Mouse (Mus musculus) gastrocnemius, adult 18-20 months (tissue): ENCODE data around the gene Slc6a6. TPM values are rescaled to one million over a fixed set of nuclear protein-coding genes. Genes with fewer than 3 reads are reported as not detected.
A peak's percentile ranks its signal among the peaks of the same experiment; 100 is the strongest.

Source experiments
- DNase-seq: peaks from one replicate; pipeline ENCODE4 v3.0.0; 2021; ENCODE audit warnings: low spot score
- total RNA-seq, 2 experiments: library from RNA; stranded (reverse); gene quantifications; 2 replicates each; pipeline ENCODE4 v1.2.3; 2021

Slc6a6 gene
- total RNA-seq, 2 experiments from 2014 or later = 51.2 to 80.6 TPM

DNA sequence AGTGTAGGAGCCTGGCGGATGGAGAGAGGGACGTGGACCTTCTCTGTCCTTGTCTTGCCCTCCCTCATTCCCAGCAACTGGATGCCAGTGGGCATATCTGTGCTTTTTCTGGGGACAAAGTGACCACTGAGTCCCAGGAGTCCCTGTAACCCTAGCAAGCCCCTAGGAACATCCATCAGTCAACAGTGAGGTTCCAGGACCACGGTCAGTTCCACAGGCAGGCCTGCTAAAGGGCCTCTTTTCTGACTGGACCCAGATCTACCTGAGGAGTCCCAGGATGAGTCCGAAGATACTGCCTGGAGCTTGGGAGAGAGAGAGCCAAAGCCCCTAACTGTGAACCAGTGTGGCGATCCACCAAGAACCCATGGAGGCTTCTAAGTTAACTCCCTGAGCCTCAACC lies 90.1 kb downstream of the Slc6a6 start:
- DNase-seq = no peak

DNA sequence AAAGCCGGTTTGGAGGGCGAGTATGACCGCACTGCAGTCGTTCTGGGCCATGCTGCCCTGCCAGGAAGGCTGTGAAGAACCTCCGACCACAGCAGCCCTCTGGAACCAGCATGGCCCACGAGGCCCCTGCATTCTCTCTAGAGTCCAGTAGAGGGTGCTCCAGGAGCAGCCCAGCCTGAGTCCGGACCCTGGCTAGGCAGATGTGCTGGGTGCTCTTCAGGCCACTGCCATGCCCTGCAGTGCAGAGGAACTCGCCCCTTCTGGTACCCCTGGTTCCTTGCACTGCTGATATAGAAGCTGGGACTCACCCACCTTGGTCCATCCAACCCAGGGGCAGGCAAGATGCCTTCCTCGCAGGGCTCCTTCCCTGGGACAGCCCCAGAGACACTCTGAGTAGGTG lies 92.7 kb downstream of the Slc6a6 start:
- peak; percentile 63 for DNase-seq

DNA sequence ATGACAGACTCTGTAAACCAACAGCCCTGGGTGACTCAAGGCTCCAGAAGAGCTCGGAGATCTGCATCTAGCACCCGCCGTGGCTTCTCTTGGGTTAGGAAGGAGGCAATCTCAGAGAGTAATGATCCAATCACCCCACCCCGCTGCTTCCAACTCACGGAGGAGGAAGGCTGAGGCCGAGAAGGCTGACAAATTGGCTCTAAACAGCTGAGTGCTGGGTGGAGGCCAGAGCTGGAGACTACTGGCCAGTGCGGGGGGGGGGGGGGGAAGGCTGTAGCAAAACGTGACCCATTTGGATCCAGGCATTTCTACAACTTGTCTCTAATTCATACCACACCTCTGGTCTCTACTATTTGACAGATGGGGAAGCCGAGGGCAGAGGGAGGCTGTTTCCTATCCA lies 95.4 kb downstream of the Slc6a6 start:
- no peak for DNase-seq

DNA sequence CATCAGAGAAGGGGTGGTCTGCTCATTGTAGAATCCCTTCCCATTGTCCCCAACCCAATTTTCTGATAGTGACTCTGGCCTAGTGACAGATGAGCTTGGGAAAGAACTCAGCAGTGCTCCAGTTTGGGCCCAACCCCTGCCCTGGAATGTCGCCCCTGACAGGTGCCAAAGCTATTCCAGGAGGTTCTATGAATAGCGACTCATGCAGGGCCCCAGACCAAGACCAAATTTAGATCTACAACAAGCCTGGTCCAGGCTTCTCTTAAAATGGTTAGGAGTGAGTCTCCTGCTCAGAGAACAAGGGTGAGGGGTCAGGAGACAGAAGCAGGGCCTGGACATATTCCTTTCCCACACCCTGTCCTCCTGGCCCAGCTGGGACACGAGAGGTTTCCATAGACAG lies 101.2 kb downstream of the Slc6a6 start:
- DNase-seq = peak; percentile 83

DNA sequence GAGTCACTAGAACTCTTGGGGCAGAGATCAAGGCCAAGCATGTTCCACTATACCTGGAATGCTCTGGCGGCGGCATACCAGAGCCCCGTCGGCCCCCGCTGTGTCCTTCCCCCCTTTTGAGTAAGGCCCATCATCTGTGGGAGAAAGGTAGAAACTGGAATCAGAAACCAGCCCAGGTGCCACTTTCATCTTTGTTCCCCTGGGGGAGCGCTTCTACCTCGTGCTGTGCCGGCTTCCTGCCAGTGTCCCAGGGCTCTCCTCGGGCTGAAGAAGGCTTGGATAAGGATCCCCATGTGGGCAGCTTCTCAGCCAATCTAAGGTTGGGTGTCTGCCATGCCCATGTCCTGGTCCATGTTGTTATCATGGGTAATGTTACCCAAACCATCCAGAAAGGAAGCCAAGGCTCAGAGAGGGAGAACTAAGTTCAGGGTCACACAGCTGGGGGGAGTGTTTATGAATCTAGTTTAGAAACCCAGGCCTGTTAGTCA lies 104.5 kb downstream of the Slc6a6 start:
- no peak for DNase-seq

- no peak for DNase-seq
Measured at GRCm38 (mm10) chr6:91795640-91796039, 111.8 kb downstream of the Slc6a6 start.

DNA sequence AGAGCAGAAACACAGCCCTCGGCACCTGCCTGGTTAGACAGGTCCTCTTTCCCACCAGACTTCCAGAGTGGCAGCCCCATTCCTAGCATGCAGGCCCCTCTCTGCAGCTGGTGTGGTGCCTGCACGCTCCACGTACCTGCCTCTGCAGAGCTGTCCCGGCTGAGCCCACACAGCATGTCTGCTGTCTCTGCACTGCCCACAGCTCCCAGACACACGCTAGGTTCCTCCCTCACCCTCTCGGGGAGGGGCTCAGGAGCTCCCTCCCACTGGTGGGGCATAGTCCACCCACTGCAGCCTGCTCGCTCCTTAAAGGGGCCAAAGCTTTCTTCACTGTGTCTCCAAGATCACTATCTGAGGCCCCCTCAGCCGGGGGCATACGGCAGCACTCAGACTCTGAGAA lies 112.2 kb downstream of the Slc6a6 start:
- no peak for DNase-seq

GRCm38 (mm10) chr6:91796736-91797135 lies 112.9 kb downstream of the Slc6a6 start:
- DNase-seq = no peak

DNA sequence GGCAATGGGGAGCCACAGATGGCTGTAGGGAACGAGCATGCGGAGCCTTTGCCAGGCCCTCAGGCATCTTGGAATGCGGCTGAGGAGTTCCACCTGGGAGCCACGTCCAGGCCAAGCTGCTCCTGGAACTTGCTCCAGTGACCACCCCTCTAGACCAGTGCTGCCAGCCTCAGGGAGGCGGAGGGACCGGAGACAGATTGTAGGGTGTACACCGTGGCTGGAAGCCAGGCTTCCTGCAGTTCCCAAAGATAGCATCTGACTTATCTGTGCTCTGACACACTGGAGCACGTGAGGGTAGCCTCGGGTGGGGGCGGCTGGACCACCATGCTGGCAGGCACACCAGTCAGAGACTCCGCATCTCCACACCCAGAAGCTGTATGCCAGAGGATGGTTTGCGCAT lies 114.6 kb downstream of the Slc6a6 start:
- DNase-seq = no peak

DNA sequence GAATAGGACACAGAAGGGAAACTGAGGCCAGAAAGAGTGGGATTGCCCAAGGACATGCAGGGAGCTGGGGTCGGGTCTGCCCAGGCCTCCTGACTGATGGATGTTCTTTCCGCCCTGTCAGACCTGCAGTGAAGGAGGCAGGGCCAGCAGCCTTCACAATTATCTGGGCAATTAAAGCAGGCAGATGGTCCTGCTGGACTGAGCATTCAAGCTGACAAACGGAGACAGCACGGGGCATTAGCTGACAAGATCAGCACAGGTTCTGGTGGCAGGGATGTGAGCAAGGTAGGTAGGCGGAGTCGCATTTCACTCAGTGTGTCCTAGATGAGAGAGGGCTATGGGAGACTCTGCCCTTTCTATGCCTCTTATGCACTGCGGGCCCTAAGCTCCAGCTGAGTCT lies 120.3 kb downstream of the Slc6a6 start:
- no peak for DNase-seq

- peak; percentile 22 for DNase-seq
Measured at GRCm38 (mm10) chr6:91807169-91807568, 123.3 kb downstream of the Slc6a6 start.

DNA sequence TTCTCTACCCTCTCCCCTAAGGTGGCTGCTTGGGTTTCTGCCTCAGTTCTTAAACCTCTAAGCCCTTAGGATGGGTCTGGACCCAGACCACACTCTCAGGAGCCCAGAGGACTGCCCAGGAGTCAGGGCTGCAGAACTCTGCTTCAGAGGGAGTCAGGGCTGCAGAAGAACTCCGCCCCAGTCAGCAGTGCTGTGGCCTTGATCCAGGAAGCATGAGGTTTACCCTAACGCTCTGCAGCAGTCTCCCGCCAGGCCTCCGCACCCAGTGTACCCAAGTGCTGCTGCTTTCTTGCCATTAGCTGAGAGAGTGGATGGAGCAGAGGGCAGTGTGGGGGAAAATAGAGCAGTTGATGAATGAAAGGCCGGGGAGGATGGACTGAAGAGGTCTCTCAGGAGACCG lies 124.2 kb downstream of the Slc6a6 start:
- no peak for DNase-seq

Other genes with a start within 250 kb of the Slc6a6 start
- 10 to 100 TPM in 1 of 2 experiments, 1 to 10 TPM in 1; 8.9 to 10.7 TPM for gene Chchd4, start 210.5 kb upstream of the Slc6a6 start, total RNA-seq
- gene Tmem43, start 210.3 kb upstream of the Slc6a6 start, total RNA-seq = 10 to 100 TPM; 23.2 to 27.0 TPM
- gene Xpc, start 168.2 kb upstream of the Slc6a6 start, total RNA-seq = 1 to 10 TPM; 8.1 to 9.0 TPM
- 10 to 100 TPM; 26.4 to 31.0 TPM for gene Lsm3, start 168.1 kb upstream of the Slc6a6 start, total RNA-seq
- 1 to 10 TPM; 2.6 to 3.0 TPM for gene Grip2, start 143.2 kb downstream of the Slc6a6 start, total RNA-seq
- 10 to 100 TPM in 1 of 2 experiments, 1 to 10 TPM in 1; 8.1 to 10.2 TPM for gene Ccdc174, start 194.0 kb downstream of the Slc6a6 start, total RNA-seq
- 1 to 10 TPM; 2.0 to 2.1 TPM for gene 4930590J08Rik, start 218.8 kb downstream of the Slc6a6 start, total RNA-seq